Mouse (Mus musculus) MEL (cell line): ENCODE data around the gene Unc45b.

Source experiments
- CHD1 ChIP-seq: IDR thresholded peaks from 2 replicates; pipeline ENCODE4 v1.6.1; 2012; ENCODE audit warnings: low read depth, mild to moderate bottlenecking, inconsistent platforms, low read length, improper control_type of control experiment
- CTCF ChIP-seq, 3 experiments: IDR thresholded peaks in 2 of 3; conservative IDR thresholded peaks in 1 of 3; 2 replicates each; pipeline ENCODE4 v1.5.1; 2011 to 2012; ENCODE audit warnings: low read length in 3 of 3, low read depth in 2 of 3, mild to moderate bottlenecking in 2 of 3, improper control_type of control experiment in 1 of 3, inconsistent platforms in 1 of 3, mixed read lengths in 1 of 3, moderate library complexity in 1 of 3; ENCODE audit not compliant: control insufficient read depth in 1 of 3, insufficient read depth in 1 of 3, poor library complexity in 1 of 3, severe bottlenecking in 1 of 3
- GATA1 ChIP-seq: IDR thresholded peaks from 2 replicates; pipeline ENCODE4 v1.6.1; 2011; ENCODE audit warnings: low read depth, low read length, improper control_type of control experiment
- HCFC1 ChIP-seq: IDR thresholded peaks from 2 replicates; pipeline ENCODE4 v1.6.1; 2012; ENCODE audit warnings: low read depth, mild to moderate bottlenecking, inconsistent platforms, low read length, improper control_type of control experiment, moderate library complexity
- MYC ChIP-seq: IDR thresholded peaks from 2 replicates; pipeline ENCODE4 v1.6.1; 2011; ENCODE audit warnings: low read depth, mild to moderate bottlenecking, low read length, improper control_type of control experiment, moderate library complexity
- USF2 ChIP-seq, 2 experiments: IDR thresholded peaks; 2 replicates each; pipeline ENCODE4 v1.6.1; 2011 to 2012; ENCODE audit warnings: improper control_type of control experiment in 2 of 2, low read length in 2 of 2, borderline replicate concordance in 1 of 2, inconsistent platforms in 1 of 2, low read depth in 1 of 2, mild to moderate bottlenecking in 1 of 2; ENCODE audit not compliant: insufficient read depth in 1 of 2

DNA sequence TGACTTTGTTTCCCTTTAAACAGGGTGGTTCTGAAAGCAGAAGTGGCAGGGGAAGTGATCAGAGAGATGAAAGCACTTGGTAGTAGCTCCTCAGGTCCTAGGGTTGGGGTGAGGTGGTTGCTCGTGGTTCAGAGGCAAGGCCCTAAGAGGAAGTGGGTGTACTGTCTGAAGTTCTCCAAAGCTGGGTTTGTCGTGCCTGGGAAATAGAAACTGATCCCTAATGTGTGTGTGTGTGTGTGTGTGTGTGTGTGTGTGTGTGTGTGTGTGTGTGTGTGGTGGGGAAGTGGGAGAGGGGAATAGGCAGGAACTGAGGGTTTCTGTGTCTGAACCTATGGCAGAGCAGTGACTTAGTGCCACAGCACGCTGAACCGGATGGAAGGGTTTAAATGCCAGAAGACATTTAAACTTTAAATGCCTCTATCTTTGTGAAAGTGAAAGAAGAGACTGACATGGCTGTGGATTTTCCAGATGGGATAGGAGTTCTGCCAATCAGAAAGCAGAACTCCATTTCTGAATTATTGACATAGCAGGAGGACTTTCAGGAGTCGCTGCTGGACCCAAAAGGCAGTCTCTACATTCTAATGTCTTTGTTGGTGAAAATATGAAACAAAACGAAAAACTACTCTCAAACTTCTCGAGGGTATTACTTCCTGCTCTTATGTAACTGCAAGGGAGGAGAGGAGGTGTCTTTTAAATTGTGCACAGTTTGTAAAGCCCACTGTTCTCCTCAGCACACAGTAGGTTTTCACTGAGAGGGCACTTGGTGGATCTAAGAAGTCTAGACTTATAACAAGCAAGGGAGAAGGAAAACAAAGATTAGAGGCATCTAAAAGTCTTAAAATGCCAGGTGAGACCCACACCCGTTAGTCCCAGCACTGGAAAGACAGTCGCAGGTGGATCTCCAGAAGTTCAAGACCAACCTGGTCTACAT lies 42.5 kb downstream of the Unc45b start:
- TF ChIP-seq CHD1 (no peak), USF2 (IDR thresholded peaks at IDR 0.05; ENCODE audit: borderline replicate concordance in 1 of 2, insufficient read depth in 1 of 2, low read depth in 1 of 2, low read length in 2 of 2) (no peak), HCFC1 (no peak), GATA1 (no peak), MYC (peak; percentile 66; the same call in 1 of the 2 replicates), CTCF (IDR thresholded peaks at IDR 0.05 in 2 of 3, conservative IDR thresholded peaks at IDR 0.05 in 1 of 3; ENCODE audit: control insufficient read depth in 1 of 3, insufficient read depth in 1 of 3, low read depth in 2 of 3, low read length in 3 of 3, poor library complexity in 1 of 3, severe bottlenecking in 1 of 3) (no peak)
